In genomic region chr1:152090564-152091545, GRCm38 (mm10) we compare ENCODE assay signal across 8 mouse cellular contexts. TPM values are rescaled to one million over a fixed set of nuclear protein-coding genes. Genes with fewer than 3 reads are reported as not detected.
DNase-seq lines count a peak whose midpoint lies in the region; ATAC-seq and TF ChIP-seq lines count a peak whose summit lies in the region.

No protein-coding gene starts in this region.

- TF ChIP-seq CTCF in cortical plate, adult 2 months (IDR thresholded peaks at IDR 0.05; ENCODE audit: extremely low read depth, insufficient read depth, low read length), result no peak

- no peaks in the 10 kb centered on the region for H3K9me3 ChIP-seq in intestine, embryonic 16.5 days (ENCODE audit: control insufficient read depth, low read length)
- H3K9me3 ChIP-seq in limb, embryonic 13.5 days, result no peaks in the 10 kb centered on the region
- no peaks in the 10 kb centered on the region for H3K9me3 ChIP-seq in midbrain, embryonic 14.5 days (ENCODE audit: control insufficient read depth, low read length)
- H3K9me3 ChIP-seq in stomach, embryonic 16.5 days (replicated peaks; ENCODE audit: control insufficient read depth, low read length), result no peaks in the 10 kb centered on the region

- 2% methylated on average over 36 of the region's 36 CpGs for WGBS in intestine, embryonic 16.5 days
- 2% methylated on average over 36 of the region's 36 CpGs for WGBS in limb, embryonic 13.5 days
- WGBS in midbrain, embryonic 14.5 days, result under 1% methylated on average over 36 of the region's 36 CpGs
- 2% methylated on average over 36 of the region's 36 CpGs for WGBS in stomach, embryonic 16.5 days

- H3K27ac ChIP-seq in cortical plate, adult 2 months (ENCODE audit: insufficient read depth, low read length), result peak overlapping the region; percentile 67
- peak overlapping the region; percentile 86 for H3K27ac ChIP-seq in intestine, embryonic 16.5 days (ENCODE audit: low read length)
- H3K27ac ChIP-seq in limb, embryonic 13.5 days, result peak overlapping the region; percentile 72
- peak overlapping the region; percentile 99 for H3K27ac ChIP-seq in midbrain, embryonic 14.5 days (replicated peaks; ENCODE audit: low read depth, low read length)
- H3K27ac ChIP-seq in stomach, embryonic 16.5 days (ENCODE audit: low read length), result peak overlapping the region; percentile 94

- no peaks in the 10 kb centered on the region for H3K36me3 ChIP-seq in intestine, embryonic 16.5 days (ENCODE audit: control insufficient read depth, insufficient read depth, low read length)
- H3K36me3 ChIP-seq in limb, embryonic 13.5 days, result no peaks in the 10 kb centered on the region
- no peaks in the 10 kb centered on the region for H3K36me3 ChIP-seq in midbrain, embryonic 14.5 days (ENCODE audit: control insufficient read depth, insufficient read depth, low read length)
- H3K36me3 ChIP-seq in stomach, embryonic 16.5 days (ENCODE audit: control insufficient read depth, insufficient read depth, low read length), result no peaks in the 10 kb centered on the region

- peak overlapping the region; percentile 98 for H3K9ac ChIP-seq in intestine, embryonic 16.5 days (ENCODE audit: low read depth, low read length)
- H3K9ac ChIP-seq in limb, embryonic 13.5 days, result peak overlapping the region; percentile 94
- H3K9ac ChIP-seq in midbrain, embryonic 14.5 days (replicated peaks; ENCODE audit: low read length), result peak overlapping the region; percentile 97
- peak overlapping the region; percentile 94 for H3K9ac ChIP-seq in stomach, embryonic 16.5 days (ENCODE audit: low read length)

- ATAC-seq in granulocyte monocyte progenitor cell, adult 5-6 weeks (replicated peaks; ENCODE audit: poor library complexity, severe bottlenecking), result peak; percentile 11; the same call in 1 of the 2 replicates
- peak; percentile 63; the same call in 1 of the 2 replicates for ATAC-seq in intestine, embryonic 16.5 days
- ATAC-seq in limb, embryonic 13.5 days (ENCODE audit: low FRiP score, low read depth), result peak; percentile 67
- no peak; the same call in none of the 2 replicates for ATAC-seq in midbrain, embryonic 14.5 days (ENCODE audit: low FRiP score, low TSS enrichment)
- peak; percentile 71 for ATAC-seq in stomach, embryonic 16.5 days (ENCODE audit: insufficient read depth, low FRiP score)

- peak; percentile 30 for DNase-seq in urinary bladder, postnatal 14 days (ENCODE audit: low spot score)
- DNase-seq in urinary bladder, adult 2 months (ENCODE audit: low spot score), result no peak
- peak; percentile 79 for DNase-seq in midbrain, embryonic 14.5 days

- no peak for TF ChIP-seq POLR2A in cortical plate, adult 2 months (IDR thresholded peaks at IDR 0.05; ENCODE audit: extremely low read depth, insufficient read depth, low read length)

- peaks cover 3% of the 10 kb centered on the region; the same call in 1 of the 2 replicates for H3K4me1 ChIP-seq in cortical plate, adult 2 months (ENCODE audit: control insufficient read depth, insufficient read depth, low read length)
- peaks cover 24% of the 10 kb centered on the region for H3K4me1 ChIP-seq in intestine, embryonic 16.5 days (ENCODE audit: control insufficient read depth, insufficient read depth, low read length)
- H3K4me1 ChIP-seq in limb, embryonic 13.5 days, result peaks cover 39% of the 10 kb centered on the region
- peaks cover 31% of the 10 kb centered on the region for H3K4me1 ChIP-seq in midbrain, embryonic 14.5 days (ENCODE audit: control insufficient read depth, insufficient read depth, low read length)
- H3K4me1 ChIP-seq in stomach, embryonic 16.5 days (ENCODE audit: control insufficient read depth, insufficient read depth, low read length), result peaks cover 29% of the 10 kb centered on the region

- H3K4me3 ChIP-seq in cortical plate, adult 2 months (ENCODE audit: insufficient read depth, low read length), result peak overlapping the region; percentile 93
- peak overlapping the region; percentile 99 for H3K4me3 ChIP-seq in intestine, embryonic 16.5 days (ENCODE audit: low read length)
- peak overlapping the region; percentile 90 for H3K4me3 ChIP-seq in limb, embryonic 13.5 days
- H3K4me3 ChIP-seq in midbrain, embryonic 14.5 days (replicated peaks; ENCODE audit: low read depth, low read length), result peak overlapping the region; percentile 94
- H3K4me3 ChIP-seq in stomach, embryonic 16.5 days (replicated peaks; ENCODE audit: low read length), result peak overlapping the region; percentile 94

- H3K27me3 ChIP-seq in intestine, embryonic 16.5 days (replicated peaks; ENCODE audit: control insufficient read depth, insufficient read depth, low read length), result no peaks in the 10 kb centered on the region
- H3K27me3 ChIP-seq in limb, embryonic 13.5 days, result no peaks in the 10 kb centered on the region
- H3K27me3 ChIP-seq in midbrain, embryonic 14.5 days (ENCODE audit: control insufficient read depth, insufficient read depth, low read length), result no peaks in the 10 kb centered on the region
- H3K27me3 ChIP-seq in stomach, embryonic 16.5 days (ENCODE audit: control insufficient read depth, insufficient read depth, low read length), result no peaks in the 10 kb centered on the region

- H3K4me2 ChIP-seq in intestine, embryonic 16.5 days (ENCODE audit: low read depth, low read length), result peak overlapping the region; percentile 93
- H3K4me2 ChIP-seq in limb, embryonic 13.5 days (replicated peaks), result peak overlapping the region; percentile 86
- H3K4me2 ChIP-seq in midbrain, embryonic 14.5 days (ENCODE audit: low read length), result peak overlapping the region; percentile 83
- peak overlapping the region; percentile 74 for H3K4me2 ChIP-seq in stomach, embryonic 16.5 days (ENCODE audit: low read depth, low read length)

RNA-seq across cellular contexts. Expression of gene 1700025G04Rik, which starts 0.9 kb away (rescaled TPM):
- 17.4 and 20.1 TPM in 2 replicates for polyA plus RNA-seq in urinary bladder, adult 2 months (2012; rRNA removed)
- polyA plus RNA-seq in cortical plate, adult 2 months (2012; rRNA removed), result 21.8 and 24.7 TPM in 2 replicates
- 26.0 and 28.4 TPM in 2 replicates for total RNA-seq in granulocyte monocyte progenitor cell, adult 5-6 weeks (2014; fragmentation: Nextera tagmentation)
- total RNA-seq in granulocyte monocyte progenitor cell, adult 5-6 weeks (2017), result 13.7 and 21.8 TPM in 2 replicates
- polyA plus RNA-seq in intestine, embryonic 16.5 days (2015; fragmentation: Nextera tagmentation; extraction: Ambion mirVana), result 18.5 and 20.2 TPM in 2 replicates
- 28.3 and 30.9 TPM in 2 replicates for polyA plus RNA-seq in limb, embryonic 13.5 days (2015; fragmentation: Nextera tagmentation; extraction: Ambion mirVana)
- polyA plus RNA-seq in midbrain, embryonic 14.5 days (2014; fragmentation: Nextera tagmentation; extraction: Ambion mirVana), result 26.7 and 27.8 TPM in 2 replicates
- polyA plus RNA-seq in stomach, embryonic 16.5 days (2015; fragmentation: Nextera tagmentation; extraction: Ambion mirVana), result 16.1 and 17.3 TPM in 2 replicates
